Mouse (Mus musculus): Measurements from ENCODE around the gene Rimklb.

The Rimklb gene

DNA sequence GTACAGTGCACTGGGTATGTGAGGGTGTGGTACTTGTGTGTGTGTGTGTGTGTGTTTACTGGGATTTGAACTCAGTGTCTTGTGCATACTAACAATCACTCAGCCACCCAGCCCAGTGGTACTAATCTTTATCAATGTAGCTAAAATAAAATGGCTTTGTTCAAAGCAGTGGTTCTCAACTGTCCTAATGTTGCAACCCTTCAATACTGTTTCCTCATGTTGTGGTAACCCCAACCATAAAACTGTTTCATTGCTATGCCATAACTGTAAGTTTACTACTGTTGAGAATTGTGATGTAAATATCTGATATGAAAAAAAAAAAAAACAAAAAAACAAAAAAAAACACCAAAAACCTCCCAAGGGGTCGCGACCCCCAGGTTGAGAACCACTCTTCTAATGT, 63.3 kb downstream of the Rimklb start:
- in situ Hi-C loops (cut with MboI, MseI): no loop called here

DNA sequence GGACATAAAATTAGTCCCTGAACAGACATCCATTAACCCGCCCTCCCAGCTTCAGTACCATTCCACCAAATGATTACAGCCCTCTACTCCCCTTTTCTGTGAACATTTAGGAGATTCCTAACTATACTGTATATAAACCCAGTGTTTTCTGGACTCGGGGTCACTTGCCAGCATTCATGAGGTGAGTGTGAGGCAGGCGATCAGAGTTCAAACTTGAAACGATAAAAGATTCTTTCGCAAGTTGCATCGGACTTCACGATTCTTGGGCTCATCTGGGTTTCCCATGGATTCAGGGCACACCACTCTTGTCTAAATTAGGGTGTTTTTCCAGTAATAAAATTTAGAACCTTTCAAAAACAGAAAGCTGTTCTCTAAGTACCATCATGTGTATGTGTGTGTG, 71.1 kb downstream of the Rimklb start:
- in situ Hi-C loops (cut with MboI, MseI): no loop called here

DNA sequence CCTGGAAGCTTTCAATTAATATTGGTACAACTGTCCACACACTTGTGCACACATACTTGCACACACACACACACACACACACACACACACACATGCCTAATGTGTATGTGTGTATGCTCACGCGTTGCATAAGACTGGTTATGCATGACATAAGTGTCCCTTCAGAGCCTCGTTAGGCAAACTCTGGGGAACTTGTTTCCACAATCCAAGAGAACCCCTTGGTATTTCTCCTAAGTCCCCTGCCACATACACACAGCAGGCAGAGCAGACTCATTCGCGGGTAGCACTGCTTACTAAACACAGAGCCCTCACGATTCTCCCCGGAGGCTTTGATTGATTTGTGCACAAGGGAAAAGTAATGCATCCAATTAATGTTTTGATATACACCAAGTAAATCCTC, 81.5 kb downstream of the Rimklb start:
- in situ Hi-C loops (cut with MboI, MseI): no loop called here

DNA sequence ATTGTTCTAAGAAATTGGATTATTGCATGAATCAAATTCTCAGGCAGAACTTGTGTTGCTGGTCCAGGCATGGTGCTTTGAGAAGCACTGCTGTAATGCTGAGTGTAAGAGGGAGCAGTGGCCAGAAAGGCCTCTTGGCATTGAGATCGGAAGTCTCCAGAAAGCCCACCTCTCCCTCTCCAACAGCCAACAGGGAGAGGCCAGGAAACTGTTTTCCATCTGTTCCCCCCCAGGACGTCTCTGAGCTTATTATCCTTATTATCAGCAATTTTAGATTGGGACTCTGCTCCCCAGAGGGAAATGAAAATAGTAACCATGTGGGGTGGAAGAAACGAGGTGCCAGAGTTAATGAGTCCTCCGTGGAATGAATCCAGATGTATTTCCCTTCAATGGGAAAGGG, 82.2 kb downstream of the Rimklb start:
- in situ Hi-C loops (cut with MboI, MseI): no loop called here

DNA sequence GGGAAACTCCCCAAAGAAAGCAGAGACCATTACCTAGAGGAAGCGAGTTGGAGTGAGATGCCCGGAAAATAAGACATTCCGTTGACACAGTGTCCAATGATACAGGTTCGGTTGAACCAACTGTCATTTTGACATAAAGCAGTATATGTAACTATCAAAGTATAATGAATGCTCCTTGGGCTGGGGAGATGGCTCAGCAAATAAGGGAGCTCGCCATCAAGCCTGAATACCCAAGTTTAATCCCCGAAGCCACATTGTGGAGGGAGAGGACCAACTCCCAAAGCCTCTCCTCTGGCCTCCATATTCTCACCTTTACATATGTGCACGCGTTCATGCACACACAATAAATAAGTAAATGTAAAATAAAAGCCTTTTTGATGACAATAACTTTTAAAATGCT, 87.3 kb downstream of the Rimklb start:
- in situ Hi-C loops (cut with MboI, MseI): no loop called here

DNA sequence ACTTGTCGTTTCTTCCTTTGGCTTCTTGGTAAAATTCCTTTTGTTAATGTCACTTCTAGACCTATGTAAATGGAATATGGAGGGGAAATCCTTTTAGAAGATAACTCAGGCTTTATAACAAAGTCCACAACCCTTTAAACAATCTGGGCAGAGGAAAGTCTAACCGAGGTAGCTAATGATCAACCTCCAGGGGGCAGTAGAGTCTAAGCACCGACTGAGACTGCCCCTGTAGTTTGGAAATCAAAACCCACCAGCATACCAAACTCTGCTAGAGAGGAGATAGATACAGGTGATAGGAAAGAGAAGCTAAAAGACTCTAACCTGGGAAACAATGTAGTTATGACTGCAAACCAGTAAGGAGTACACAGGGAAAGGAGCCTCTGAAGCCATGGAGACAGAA, 96.3 kb downstream of the Rimklb start:
- in situ Hi-C loops (cut with MboI, MseI): loop anchor here in 1 of 2 experiments (5.0 kb wide), 1 partner anchor 65 kb away; no protein-coding TSS in a partner anchor

DNA sequence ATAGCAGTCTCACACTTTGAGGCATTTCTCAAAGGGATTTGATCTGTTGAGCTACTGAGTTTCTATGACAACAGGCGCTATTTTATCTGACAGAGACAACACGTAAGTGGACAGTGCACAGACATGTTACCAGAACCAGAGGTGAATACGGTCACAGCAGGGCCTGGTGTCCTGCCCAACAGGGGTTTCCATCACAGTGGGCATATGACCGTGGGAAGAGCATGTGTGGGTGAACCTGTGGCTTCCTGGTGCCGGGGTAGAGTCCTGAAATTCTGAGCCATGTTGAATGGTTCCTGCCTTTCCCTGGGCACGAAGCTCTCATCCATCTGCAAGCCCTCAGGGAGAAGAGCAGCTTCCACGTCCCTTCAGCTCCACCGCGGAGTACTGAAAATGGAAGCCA, 98.3 kb downstream of the Rimklb start:
- in situ Hi-C loops (cut with MboI, MseI): loop anchor here in 1 of 2 experiments (5.0 kb wide), 1 partner anchor 67 kb away; no protein-coding TSS in a partner anchor

Data from T-helper 17 cell (primary cell).